Mouse (Mus musculus) neural tube, embryonic 11.5 days (tissue): ENCODE measurements at regions not wholly inside any gene's neighbourhood (a gene's known extent, or its start where the extent isn't known, plus 50 kb on each side); places are given as distances from the start of the nearest gene placed in this dataset.

Experiments used
- ATAC-seq: fragments of 200-750 bp; cut with Nextera tagmentation; 2 replicates; pipeline ENCODE4 v1.8.0; 2017; ENCODE audit warnings: moderate number of reproducible peaks, mild to moderate bottlenecking, moderate TSS enrichment, moderate library complexity; ENCODE audit not compliant: insufficient read depth, low FRiP score, low TSS enrichment
- DNase-seq: peaks from one replicate; pipeline ENCODE4 v3.0.0-alpha.2; 2015; ENCODE audit warnings: low spot score
- H3K27ac ChIP-seq: fragments of 300-500 bp; sonication (generic); 2 replicates; pipeline ENCODE4 v1.5.1; 2014; ENCODE audit warnings: low read depth, mild to moderate bottlenecking, low read length
- H3K27me3 ChIP-seq: fragments of 300-500 bp; sonication (generic); 2 replicates; pipeline ENCODE4 v1.6.1; 2014; ENCODE audit warnings: mild to moderate bottlenecking, low read length, mixed read lengths; ENCODE audit not compliant: control insufficient read depth, insufficient read depth
- H3K36me3 ChIP-seq: fragments of 300-500 bp; sonication (generic); 2 replicates; pipeline ENCODE4 v1.6.1; 2014; ENCODE audit warnings: mild to moderate bottlenecking, low read length, moderate library complexity, mixed read lengths; ENCODE audit not compliant: control insufficient read depth, insufficient read depth
- H3K4me1 ChIP-seq: fragments of 300-500 bp; sonication (generic); 2 replicates; pipeline ENCODE4 v1.6.1; 2014; ENCODE audit warnings: low read length, mixed read lengths; ENCODE audit not compliant: control insufficient read depth, insufficient read depth
- H3K4me2 ChIP-seq: fragments of 300-500 bp; sonication (generic); 2 replicates; pipeline ENCODE4 v1.6.1; 2014; ENCODE audit warnings: low read depth, mild to moderate bottlenecking, moderate library complexity
- H3K4me3 ChIP-seq: fragments of 300-500 bp; sonication (generic); 2 replicates; pipeline ENCODE4 v1.5.1; 2014; ENCODE audit warnings: low read depth, low read length
- H3K9ac ChIP-seq: fragments of 300-500 bp; sonication (generic); 2 replicates; pipeline ENCODE4 v1.6.1; 2014; ENCODE audit warnings: mild to moderate bottlenecking, low read length
- H3K9me3 ChIP-seq: fragments of 300-500 bp; sonication (generic); 2 replicates; pipeline ENCODE4 v1.6.1; 2016; ENCODE audit warnings: low read length; ENCODE audit not compliant: control insufficient read depth
- WGBS: fragments of 180-500 bp; shearing (Covaris S2); extraction: QIAGEN DNeasy Blood & Tissue Kit; methylation state at CpG from one replicate; pipeline ENCODE4 v1.1.7; 2014; 5-methylcytosine and 5-hydroxymethylcytosine counted together

DNA sequence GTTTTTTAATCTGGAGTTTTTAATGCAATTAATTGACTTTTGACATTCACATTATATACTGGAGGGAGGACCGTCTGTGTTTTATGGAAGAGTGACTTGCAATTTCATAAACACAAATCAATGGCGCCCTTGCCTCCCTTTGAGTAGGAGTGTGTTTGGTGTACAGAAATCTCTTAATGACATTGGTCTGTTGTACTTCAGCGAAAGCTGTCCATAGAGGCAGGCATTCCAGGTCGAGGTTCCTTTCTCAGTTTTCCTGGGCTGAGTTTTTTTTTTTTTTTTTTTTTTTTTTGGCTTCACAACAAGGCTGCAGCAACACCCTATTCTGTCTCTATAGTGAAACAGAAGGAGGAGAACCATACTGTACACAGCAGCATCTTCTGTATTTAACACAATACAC, 427.4 kb upstream of the Ccnh start:
- Histone ChIP-seq H3K4me2 (no peak overlapping the region), H3K4me3 (no peak overlapping the region), H3K36me3 (no peaks in the 10 kb centered on the region), H3K27ac (no peak overlapping the region), H3K9ac (no peak overlapping the region), H3K4me1 (0 out of 2 replicates have a peak, but pooled peaks cover 3% of the 10 kb centered on the region), H3K9me3 (no peaks in the 10 kb centered on the region), H3K27me3 (no peaks in the 10 kb centered on the region)
- 62% methylated on average over 4 of the region's 4 CpGs for WGBS
- DNase-seq (no peak), ATAC-seq (no peak)

DNA sequence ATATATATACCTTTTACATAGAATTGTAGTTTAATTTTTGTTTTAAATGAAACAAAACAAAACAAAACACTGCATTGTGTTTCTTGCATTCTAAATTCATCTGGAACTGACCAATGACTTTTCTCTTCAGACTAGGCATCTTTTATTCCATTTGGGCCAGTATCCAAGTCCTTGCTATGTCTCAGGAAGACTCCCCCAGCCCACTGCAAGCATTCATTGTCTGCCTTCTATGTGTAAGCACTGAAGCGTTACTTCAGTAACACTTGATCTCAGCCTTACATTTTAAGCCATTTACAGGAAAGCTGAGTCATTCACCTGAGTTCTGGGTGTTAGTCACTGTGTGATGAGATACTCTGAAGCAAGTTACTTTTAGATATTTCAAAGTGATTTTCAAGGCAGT, 425.3 kb upstream of the Ccnh start:
- H3K4me3 ChIP-seq, result no peak overlapping the region
- no peak overlapping the region for H3K4me2 ChIP-seq
- H3K4me1 ChIP-seq, result no peaks in the 10 kb centered on the region
- H3K9me3 ChIP-seq, result no peaks in the 10 kb centered on the region
- H3K36me3 ChIP-seq, result no peaks in the 10 kb centered on the region
- no peaks in the 10 kb centered on the region for H3K27me3 ChIP-seq
- DNase-seq, result no peak
- no peak for ATAC-seq
- WGBS, result 83% methylated on average over 1 of the region's 1 CpGs
- H3K27ac ChIP-seq, result no peak overlapping the region
- no peak overlapping the region for H3K9ac ChIP-seq

DNA sequence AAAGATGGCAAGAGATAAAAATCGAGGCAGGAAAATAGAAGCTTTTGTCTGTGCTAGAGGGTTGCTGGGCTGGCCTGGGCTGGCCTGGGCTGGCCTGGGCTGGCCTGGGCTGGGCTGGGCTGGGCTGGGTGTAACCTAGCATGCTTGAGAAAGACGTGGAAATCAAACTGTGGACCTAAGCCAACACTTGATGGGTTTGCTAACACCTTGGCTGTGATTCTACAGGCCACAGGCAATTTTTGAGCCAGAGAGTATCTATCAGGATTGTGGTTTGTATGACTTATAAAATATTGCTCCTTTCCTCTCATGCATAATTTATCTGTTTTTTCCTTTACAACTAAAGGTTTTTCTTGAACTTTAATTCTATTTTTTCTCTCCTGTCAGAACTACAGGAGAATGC, 417.3 kb upstream of the Ccnh start:
- Histone ChIP-seq H3K9me3 (no peaks in the 10 kb centered on the region), H3K36me3 (no peaks in the 10 kb centered on the region), H3K4me1 (no peaks in the 10 kb centered on the region), H3K4me3 (no peak overlapping the region), H3K27me3 (no peaks in the 10 kb centered on the region), H3K27ac (no peak overlapping the region), H3K9ac (no peak overlapping the region), H3K4me2 (no peak overlapping the region)
- WGBS, result 56% methylated on average over 2 of the region's 2 CpGs
- no peak for ATAC-seq
- no peak for DNase-seq

DNA sequence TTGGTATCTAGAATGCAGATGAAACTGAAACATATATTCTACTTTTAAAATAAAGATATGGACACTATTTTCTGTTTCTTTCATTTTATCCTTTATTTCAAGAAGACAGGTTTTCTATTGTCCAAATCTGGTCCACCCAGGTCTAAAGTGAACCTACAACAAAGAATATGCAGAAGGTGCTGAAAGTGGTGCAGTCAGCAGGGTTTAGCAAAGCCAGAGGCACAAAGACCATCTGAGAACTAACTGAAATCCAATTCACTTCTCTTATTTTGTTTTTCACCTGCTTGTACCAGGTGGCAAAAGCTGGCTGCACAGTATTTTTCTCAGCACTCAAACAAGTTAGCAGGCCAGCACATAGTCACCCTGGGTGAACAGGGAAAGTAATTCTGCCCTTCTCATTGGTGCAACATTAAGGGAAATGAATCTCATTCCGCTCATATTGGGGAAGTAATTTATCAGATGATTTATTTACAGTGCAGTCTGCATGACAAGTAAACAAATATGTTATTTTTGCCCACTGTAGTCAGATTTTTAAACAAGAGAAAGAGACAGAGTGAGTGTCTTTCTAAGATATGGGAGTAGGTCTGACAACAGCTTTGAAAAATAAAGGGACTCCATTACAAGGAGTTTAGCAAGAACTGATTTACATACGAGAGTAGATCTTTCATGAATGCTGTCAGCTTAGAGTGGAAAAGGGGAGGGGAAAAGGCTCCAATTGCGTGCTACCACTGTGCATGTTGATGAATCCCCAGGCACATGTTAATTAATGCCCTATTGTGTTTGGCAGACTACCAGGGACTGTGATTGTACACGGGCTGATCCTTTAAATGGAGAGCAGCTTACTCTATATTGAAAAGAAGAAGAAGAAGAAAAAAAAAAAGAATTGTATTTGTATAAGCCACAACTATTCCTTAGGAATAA, 405.9 kb upstream of the Ccnh start:
- WGBS, result 23% methylated on average over 4 of the region's 4 CpGs
- Histone ChIP-seq H3K27me3 (no peaks in the 10 kb centered on the region), H3K4me1 (peaks cover 3% of the 10 kb centered on the region; the same call in 1 of the 2 replicates), H3K36me3 (no peaks in the 10 kb centered on the region), H3K9ac (no peak overlapping the region), H3K9me3 (no peaks in the 10 kb centered on the region), H3K27ac (no peak overlapping the region), H3K4me3 (no peak overlapping the region), H3K4me2 (no peak overlapping the region)
- ATAC-seq (peak; percentile 88), DNase-seq (peak; percentile 23)

DNA sequence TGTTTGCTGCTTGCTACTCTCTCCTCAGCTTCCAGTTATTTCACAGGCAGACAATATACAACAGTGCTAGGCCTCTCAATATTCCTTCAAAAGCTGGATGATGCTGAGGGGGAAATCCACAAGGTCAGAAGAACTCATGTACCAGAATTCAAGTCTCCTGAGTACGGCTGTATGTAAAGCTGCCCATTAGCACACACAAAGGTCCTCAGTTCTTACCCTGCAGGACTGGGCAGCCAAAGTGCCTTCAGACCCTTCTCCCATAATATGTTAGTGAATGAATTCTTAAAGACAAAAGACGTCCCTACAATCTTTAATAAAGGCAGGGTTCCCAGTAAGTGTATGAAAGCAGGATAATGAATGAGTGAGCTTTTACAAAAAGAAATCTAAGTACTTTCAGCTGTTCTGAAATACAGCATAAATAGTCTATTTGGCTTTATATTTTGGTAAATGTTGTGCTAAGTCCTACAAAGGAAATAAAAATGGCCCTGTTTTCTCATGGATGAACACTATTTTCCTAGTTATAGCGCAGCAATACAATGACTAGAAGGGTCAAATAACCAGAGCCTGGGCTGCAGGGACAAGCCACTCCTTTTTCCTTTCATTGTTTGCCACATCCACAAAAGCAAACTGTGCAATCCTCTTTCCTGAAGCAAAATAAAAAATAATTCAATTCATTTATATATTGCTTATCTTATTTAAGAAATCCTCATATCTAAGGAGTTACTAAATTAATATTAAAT, 384.8 kb upstream of the Ccnh start:
- no peak for ATAC-seq
- Histone ChIP-seq H3K36me3 (no peaks in the 10 kb centered on the region), H3K4me1 (no peaks in the 10 kb centered on the region), H3K4me3 (no peak overlapping the region), H3K27ac (no peak overlapping the region), H3K9me3 (no peaks in the 10 kb centered on the region), H3K27me3 (no peaks in the 10 kb centered on the region), H3K4me2 (no peak overlapping the region), H3K9ac (no peak overlapping the region)
- DNase-seq, result no peak
- 67% methylated on average over 3 of the region's 3 CpGs for WGBS

DNA sequence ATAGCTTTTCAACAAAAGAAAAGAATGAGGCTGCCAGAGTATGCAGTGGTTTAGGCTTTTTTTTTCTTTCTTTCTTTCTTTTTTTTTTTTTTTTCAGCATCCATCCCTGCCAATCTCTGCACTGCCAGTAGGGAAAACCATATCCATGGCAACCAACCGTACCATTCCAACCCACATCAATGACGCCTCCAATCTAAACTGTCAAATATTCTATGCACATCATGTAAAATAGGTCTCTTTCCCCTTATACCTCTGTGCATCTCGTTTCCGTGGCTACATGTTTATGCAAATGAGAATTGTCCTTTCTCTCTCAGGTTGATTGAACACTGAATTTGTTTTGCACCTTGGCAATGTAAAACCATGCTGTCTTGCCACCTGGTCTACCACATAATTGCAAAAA, 384.0 kb upstream of the Ccnh start:
- no peak for DNase-seq
- 70% methylated on average over 4 of the region's 4 CpGs for WGBS

DNA sequence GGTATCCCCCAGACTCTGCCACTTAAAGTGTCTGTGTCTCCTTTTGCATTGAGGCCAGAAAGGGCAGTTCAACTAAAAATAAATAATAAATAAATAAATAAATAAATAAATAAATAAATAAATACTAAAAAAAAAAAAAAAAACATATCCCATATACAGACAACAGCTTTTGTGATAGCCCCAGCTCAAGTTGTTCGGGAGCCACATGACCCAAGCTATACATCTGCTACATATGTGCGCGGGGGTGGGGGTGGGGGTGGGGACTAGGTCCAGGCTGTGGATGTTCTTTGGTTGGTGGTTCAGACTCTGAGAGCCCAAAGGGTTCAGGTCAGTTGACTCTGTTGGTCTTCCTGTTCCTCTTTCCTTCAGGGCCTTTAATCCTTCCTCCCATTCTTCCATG, 379.6 kb upstream of the Ccnh start:
- Histone ChIP-seq H3K4me3 (no peak overlapping the region), H3K36me3 (no peaks in the 10 kb centered on the region), H3K4me1 (no peaks in the 10 kb centered on the region), H3K27me3 (no peaks in the 10 kb centered on the region), H3K27ac (no peak overlapping the region), H3K9ac (no peak overlapping the region), H3K4me2 (no peak overlapping the region), H3K9me3 (no peaks in the 10 kb centered on the region)
- ATAC-seq (peak; percentile 58; the same call in 1 of the 2 replicates), DNase-seq (no peak)
- 83% methylated on average over 3 of the region's 3 CpGs for WGBS

More for the DNA sequence above, 384.0 kb upstream of the Ccnh start:
- ATAC-seq, result peak; percentile 62; the same call in 1 of the 2 replicates
- H3K27ac ChIP-seq, result no peak overlapping the region
- no peaks in the 10 kb centered on the region for H3K27me3 ChIP-seq
- H3K4me3 ChIP-seq, result no peak overlapping the region
- H3K9ac ChIP-seq, result no peak overlapping the region
- no peaks in the 10 kb centered on the region for H3K4me1 ChIP-seq
- H3K4me2 ChIP-seq, result no peak overlapping the region
- H3K36me3 ChIP-seq, result no peaks in the 10 kb centered on the region
- H3K9me3 ChIP-seq, result no peaks in the 10 kb centered on the region
